Mouse (Mus musculus): ENCODE measurements around the gene Lypd6b.

The Lypd6b gene

GRCm38 (mm10) chr2:49822312-49822711, 34.8 kb downstream of the Lypd6b start:
- DNase-seq (ENCODE audit: low spot score in 2 of 2), result no peak

GRCm38 (mm10) chr2:49825588-49825987, 38.1 kb downstream of the Lypd6b start:
- DNase-seq (ENCODE audit: low spot score in 2 of 2), result no peak

- DNase-seq (ENCODE audit: low spot score in 2 of 2), result no peak
Measured at GRCm38 (mm10) chr2:49827756-49828155, 40.3 kb downstream of the Lypd6b start.

- DNase-seq (ENCODE audit: low spot score in 2 of 2), result no peak
Measured at GRCm38 (mm10) chr2:49830369-49830768, 42.9 kb downstream of the Lypd6b start.

- peak; percentile 53 to 54 for DNase-seq (ENCODE audit: low spot score in 2 of 2)
Measured at GRCm38 (mm10) chr2:49832277-49832803, 44.9 kb downstream of the Lypd6b start.

- DNase-seq (ENCODE audit: low spot score in 2 of 2), result no peak
Measured at GRCm38 (mm10) chr2:49837454-49838059, 50.1 kb downstream of the Lypd6b start.

- no peak for DNase-seq (ENCODE audit: low spot score in 2 of 2)
Measured at GRCm38 (mm10) chr2:49838611-49839010, 51.1 kb downstream of the Lypd6b start.

- peak in 1 of 2 experiments; percentile 44 for DNase-seq (ENCODE audit: low spot score in 2 of 2)
Measured at GRCm38 (mm10) chr2:49840573-49840972, 53.1 kb downstream of the Lypd6b start.

- peak in 1 of 2 experiments; percentile 51 for DNase-seq (ENCODE audit: low spot score in 2 of 2)
Measured at GRCm38 (mm10) chr2:49841089-49841488, 53.6 kb downstream of the Lypd6b start.

- DNase-seq (ENCODE audit: low spot score in 2 of 2), result no peak
Measured at GRCm38 (mm10) chr2:49845104-49845503, 57.6 kb downstream of the Lypd6b start.

- DNase-seq (ENCODE audit: low spot score in 2 of 2), result no peak
Measured at GRCm38 (mm10) chr2:49846097-49846496, 58.6 kb downstream of the Lypd6b start.

GRCm38 (mm10) chr2:49846880-49847279, 59.4 kb downstream of the Lypd6b start:
- DNase-seq (ENCODE audit: low spot score in 2 of 2), result no peak

GRCm38 (mm10) chr2:49847831-49848230, 60.3 kb downstream of the Lypd6b start:
- DNase-seq (ENCODE audit: low spot score in 2 of 2), result no peak

GRCm38 (mm10) chr2:49849771-49850170, 62.3 kb downstream of the Lypd6b start:
- DNase-seq (ENCODE audit: low spot score in 2 of 2), result no peak

GRCm38 (mm10) chr2:49851977-49852376, 64.5 kb downstream of the Lypd6b start:
- DNase-seq (ENCODE audit: low spot score in 2 of 2), result no peak

GRCm38 (mm10) chr2:49856161-49856564, 68.7 kb downstream of the Lypd6b start:
- no peak for DNase-seq (ENCODE audit: low spot score in 2 of 2)

GRCm38 (mm10) chr2:49856584-49856983, 69.1 kb downstream of the Lypd6b start:
- DNase-seq (ENCODE audit: low spot score in 2 of 2), result no peak

GRCm38 (mm10) chr2:49860219-49860962, 72.9 kb downstream of the Lypd6b start:
- no peak for DNase-seq (ENCODE audit: low spot score in 2 of 2)

- no peak for DNase-seq (ENCODE audit: low spot score in 2 of 2)
Measured at GRCm38 (mm10) chr2:49860969-49861592, 73.6 kb downstream of the Lypd6b start.

GRCm38 (mm10) chr2:49861658-49862057, 74.2 kb downstream of the Lypd6b start:
- DNase-seq (ENCODE audit: low spot score in 2 of 2), result no peak

GRCm38 (mm10) chr2:49868116-49868858, 80.8 kb downstream of the Lypd6b start:
- no peak for DNase-seq (ENCODE audit: low spot score in 2 of 2)

GRCm38 (mm10) chr2:49869044-49869443, 81.6 kb downstream of the Lypd6b start:
- no peak for DNase-seq (ENCODE audit: low spot score in 2 of 2)

Data from urinary bladder, postnatal 36 days (tissue).